Mouse (Mus musculus) intestine, postnatal 0 days (tissue): ENCODE data around the gene Psmb8. TPM values are rescaled to one million over a fixed set of nuclear protein-coding genes. Genes with fewer than 3 reads are reported as not detected.

Experiments used
- ATAC-seq: fragments of 200-750 bp; cut with Nextera tagmentation; 2 replicates; pipeline ENCODE4 v1.8.0; 2017; ENCODE audit warnings: mild to moderate bottlenecking, moderate TSS enrichment, moderate library complexity
- H3K27ac ChIP-seq: fragments of 300-500 bp; sonication (generic); 2 replicates; pipeline ENCODE4 v1.5.1; 2014; ENCODE audit warnings: mild to moderate bottlenecking, low read depth, low read length, moderate library complexity
- H3K27me3 ChIP-seq: fragments of 300-500 bp; sonication (generic); replicated peaks from 2 replicates; pipeline ENCODE4 v1.6.1; 2014; ENCODE audit warnings: low read length, mixed read lengths; ENCODE audit not compliant: control insufficient read depth, insufficient read depth
- H3K36me3 ChIP-seq: fragments of 300-500 bp; sonication (generic); 2 replicates; pipeline ENCODE4 v1.6.1; 2014; ENCODE audit warnings: mild to moderate bottlenecking, moderate library complexity; ENCODE audit not compliant: control insufficient read depth, insufficient read depth
- H3K4me1 ChIP-seq: fragments of 300-500 bp; sonication (generic); replicated peaks from 2 replicates; pipeline ENCODE4 v1.6.1; 2014; ENCODE audit warnings: antibody characterized with exemption, low read length, mixed read lengths; ENCODE audit not compliant: control insufficient read depth, insufficient read depth
- H3K4me2 ChIP-seq: fragments of 300-500 bp; sonication (generic); replicated peaks from 2 replicates; pipeline ENCODE4 v1.6.1; 2014; ENCODE audit warnings: low read depth, mild to moderate bottlenecking, moderate library complexity
- H3K4me3 ChIP-seq: fragments of 300-500 bp; sonication (generic); 2 replicates; pipeline ENCODE4 v1.5.1; 2014; ENCODE audit warnings: low read depth, low read length
- H3K9ac ChIP-seq: fragments of 300-500 bp; sonication (generic); 2 replicates; pipeline ENCODE4 v1.6.1; 2014; ENCODE audit warnings: mild to moderate bottlenecking, low read depth, low read length
- H3K9me3 ChIP-seq: fragments of 300-500 bp; sonication (generic); 2 replicates; pipeline ENCODE4 v1.6.1; 2016; ENCODE audit warnings: mixed run types; ENCODE audit not compliant: control insufficient read depth
- CTCF ChIP-seq: sonication (generic); IDR thresholded peaks from 2 replicates; pipeline ENCODE4 v1.5.1; 2016; ENCODE audit warnings: low read depth, mild to moderate bottlenecking, control low read depth, antibody characterized with exemption, moderate library complexity
- WGBS: fragments of 180-500 bp; shearing (Covaris S2); extraction: QIAGEN DNeasy Blood & Tissue Kit; methylation state at CpG from one replicate; pipeline ENCODE4 v1.1.7; 2014; 5-methylcytosine and 5-hydroxymethylcytosine counted together
- polyA plus RNA-seq: library from polyadenylated mRNA; unstranded; fragments of >200 nt; fragmentation: Nextera tagmentation; extraction: Ambion mirVana; gene quantifications from 2 replicates; pipeline ENCODE4 v1.2.1, GENCODE M21; 2015

The Psmb8 gene
- polyA plus RNA-seq, 1 experiment from 2014 or later, result 82.4 TPM

GRCm38 (mm10) chr17:34188010-34188409 is 9.5 kb upstream of the Psmb8 start:
- peak overlapping the region; percentile 98 for H3K4me2 ChIP-seq
- TF ChIP-seq CTCF, result no peak
- WGBS, result 6% methylated on average over 20 of the region's 20 CpGs
- H3K27ac ChIP-seq, result peak overlapping the region; percentile 77
- no peaks in the 10 kb centered on the region for H3K9me3 ChIP-seq
- H3K27me3 ChIP-seq, result no peaks in the 10 kb centered on the region
- H3K4me1 ChIP-seq, result no peaks in the 10 kb centered on the region; the same call in 1 of the 2 replicates
- peak overlapping the region; percentile 65 for H3K4me3 ChIP-seq
- ATAC-seq, result 0 out of 2 replicates have a peak, but pooled peaks have one; percentile 5
- H3K36me3 ChIP-seq, result no peaks in the 10 kb centered on the region; the same call in 1 of the 2 replicates
- peak overlapping the region; percentile 70 for H3K9ac ChIP-seq

GRCm38 (mm10) chr17:34188986-34189385 is 8.5 kb upstream of the Psmb8 start:
- 84% methylated on average over 6 of the region's 6 CpGs for WGBS
- Histone ChIP-seq H3K4me3 (no peak overlapping the region), H3K9me3 (no peaks in the 10 kb centered on the region), H3K4me2 (0 out of 2 replicates have a peak overlapping the region, but pooled peaks have one; percentile 10), H3K27me3 (no peaks in the 10 kb centered on the region), H3K4me1 (no peaks in the 10 kb centered on the region; the same call in 1 of the 2 replicates), H3K9ac (no peak overlapping the region), H3K36me3 (no peaks in the 10 kb centered on the region; the same call in 1 of the 2 replicates), H3K27ac (no peak overlapping the region)
- no peak for TF ChIP-seq CTCF
- ATAC-seq, result no peak

- no peaks in the 10 kb centered on the region; the same call in 1 of the 2 replicates for H3K4me1 ChIP-seq
- H3K9me3 ChIP-seq, result no peaks in the 10 kb centered on the region
- H3K27me3 ChIP-seq, result peaks cover 5% of the 10 kb centered on the region
- 27% methylated on average over 16 of the region's 16 CpGs for WGBS
- no peak overlapping the region for H3K27ac ChIP-seq
- ATAC-seq, result no peak
- H3K9ac ChIP-seq, result no peak overlapping the region
- H3K36me3 ChIP-seq, result no peaks in the 10 kb centered on the region; the same call in 1 of the 2 replicates
- no peak overlapping the region for H3K4me3 ChIP-seq
- H3K4me2 ChIP-seq, result no peak overlapping the region
- no peak for TF ChIP-seq CTCF
Measured at GRCm38 (mm10) chr17:34192852-34193251, 4.7 kb upstream of the Psmb8 start.

- Histone ChIP-seq H3K4me1 (no peaks in the 10 kb centered on the region; the same call in 1 of the 2 replicates), H3K27ac (no peak overlapping the region), H3K4me2 (no peak overlapping the region), H3K27me3 (peaks cover 5% of the 10 kb centered on the region), H3K4me3 (no peak overlapping the region), H3K9me3 (no peaks in the 10 kb centered on the region), H3K36me3 (no peaks in the 10 kb centered on the region; the same call in 1 of the 2 replicates), H3K9ac (no peak overlapping the region)
- 60% methylated on average over 8 of the region's 8 CpGs for WGBS
- TF ChIP-seq CTCF, result no peak
- no peak for ATAC-seq
Measured at GRCm38 (mm10) chr17:34193468-34193867, 4.1 kb upstream of the Psmb8 start.

- Histone ChIP-seq H3K4me2 (no peak overlapping the region), H3K4me1 (no peaks in the 10 kb centered on the region), H3K36me3 (no peaks in the 10 kb centered on the region; the same call in 1 of the 2 replicates), H3K27me3 (peaks cover 5% of the 10 kb centered on the region), H3K27ac (no peak overlapping the region), H3K4me3 (no peak overlapping the region), H3K9me3 (no peaks in the 10 kb centered on the region), H3K9ac (no peak overlapping the region)
- ATAC-seq, result no peak
- TF ChIP-seq CTCF, result no peak
- WGBS, result 87% methylated on average over 4 of the region's 4 CpGs
Measured at GRCm38 (mm10) chr17:34194723-34195122, 2.8 kb upstream of the Psmb8 start.

- H3K4me2 ChIP-seq, result no peak overlapping the region
- 58% methylated on average over 12 of the region's 12 CpGs for WGBS
- no peak for TF ChIP-seq CTCF
- H3K27ac ChIP-seq, result no peak overlapping the region
- no peak overlapping the region for H3K9ac ChIP-seq
- H3K4me1 ChIP-seq, result no peaks in the 10 kb centered on the region
- peaks cover 5% of the 10 kb centered on the region for H3K27me3 ChIP-seq
- H3K9me3 ChIP-seq, result no peaks in the 10 kb centered on the region
- no peaks in the 10 kb centered on the region; the same call in 1 of the 2 replicates for H3K36me3 ChIP-seq
- no peak overlapping the region for H3K4me3 ChIP-seq
- ATAC-seq, result no peak
Measured at GRCm38 (mm10) chr17:34196491-34196890, 1.0 kb upstream of the Psmb8 start.
